25 mouse cellular contexts compared by ENCODE assay signal in genomic region chr5:31905808-31906207, GRCm38 (mm10).
DNase-seq lines count a peak whose midpoint lies in the region; ATAC-seq lines count a peak whose summit lies in the region.
"Had no signal": no experiment of that assay in that cellular context is flagged by ENCODE, and none has a peak within 500 bp of the region (broad histone marks: within the 10 kb centered on the region; RNA-seq: fewer than 3 reads in every experiment).

No protein-coding gene starts in this region.

- H3K9ac ChIP-seq in intestine, embryonic 14.5 days (ENCODE audit: low read length) = no peak overlapping the region
- H3K9ac ChIP-seq in intestine, embryonic 16.5 days (ENCODE audit: low read depth, low read length) = no peak overlapping the region
- no peak overlapping the region for H3K9ac ChIP-seq in lung, embryonic 16.5 days (ENCODE audit: low read length)
- H3K9ac ChIP-seq in embryonic facial prominence, embryonic 15.5 days = no peak overlapping the region
- H3K9ac ChIP-seq in stomach, embryonic 15.5 days = no peak overlapping the region
- H3K9ac ChIP-seq: forebrain, embryonic 15.5 days; hindbrain, embryonic 12.5 days; liver, embryonic 13.5 days; lung, embryonic 14.5 days had no signal

- no peak overlapping the region for H3K4me2 ChIP-seq in intestine, embryonic 14.5 days (ENCODE audit: low read length)
- H3K4me2 ChIP-seq in intestine, embryonic 16.5 days (ENCODE audit: low read depth, low read length) = no peak overlapping the region
- no peak overlapping the region for H3K4me2 ChIP-seq in lung, embryonic 16.5 days (ENCODE audit: low read depth, low read length)
- no peak overlapping the region for H3K4me2 ChIP-seq in embryonic facial prominence, embryonic 15.5 days (replicated peaks)
- no peak overlapping the region for H3K4me2 ChIP-seq in stomach, embryonic 15.5 days
- H3K4me2 ChIP-seq: forebrain, embryonic 15.5 days; heart, embryonic 11.5 days; hindbrain, embryonic 12.5 days; liver, embryonic 13.5 days; lung, embryonic 14.5 days; midbrain, embryonic 11.5 days had no signal

- peaks cover 10% of the 10 kb centered on the region; the same call in 1 of the 2 replicates for H3K4me1 ChIP-seq in intestine, embryonic 14.5 days (replicated peaks; ENCODE audit: control insufficient read depth, insufficient read depth, low read length)
- peaks cover 6% of the 10 kb centered on the region; the same call in 1 of the 2 replicates for H3K4me1 ChIP-seq in intestine, embryonic 16.5 days (ENCODE audit: control insufficient read depth, insufficient read depth, low read length)
- H3K4me1 ChIP-seq in lung, embryonic 16.5 days (replicated peaks; ENCODE audit: control insufficient read depth, insufficient read depth, low read length) = peaks cover 4% of the 10 kb centered on the region
- peaks cover 23% of the 10 kb centered on the region for H3K4me1 ChIP-seq in embryonic facial prominence, embryonic 15.5 days
- peaks cover 16% of the 10 kb centered on the region; the same call in 1 of the 2 replicates for H3K4me1 ChIP-seq in stomach, embryonic 15.5 days
- H3K4me1 ChIP-seq: forebrain, embryonic 10.5 days; forebrain, embryonic 15.5 days; hindbrain, embryonic 12.5 days; liver, embryonic 13.5 days had no signal

- DNase-seq in intestine, embryonic 14.5 days (ENCODE audit: low spot score) = no peak
- DNase-seq in lung, postnatal 4 days = no peak
- no peak for DNase-seq in gastrocnemius, postnatal 25 days
- DNase-seq: adrenal gland, adult 8-10 months; cerebellum, adult 2 months; cerebellum, postnatal 14 days; heart, postnatal 36 days; kidney, adult 9 months; liver, embryonic 13.5 days; lung, embryonic 14.5 days; right cerebral cortex, postnatal 25 days; thymus, adult 2 months; thymus, postnatal 36 days had no signal

- H3K4me3 ChIP-seq in intestine, embryonic 14.5 days (ENCODE audit: low read depth, low read length) = no peak overlapping the region
- H3K4me3 ChIP-seq in intestine, embryonic 16.5 days (ENCODE audit: low read length) = no peak overlapping the region
- H3K4me3 ChIP-seq in lung, embryonic 16.5 days (ENCODE audit: low read length) = no peak overlapping the region
- no peak overlapping the region for H3K4me3 ChIP-seq in embryonic facial prominence, embryonic 15.5 days (replicated peaks)
- H3K4me3 ChIP-seq in stomach, embryonic 15.5 days (replicated peaks) = no peak overlapping the region
- H3K4me3 ChIP-seq: forebrain, embryonic 10.5 days; forebrain, embryonic 15.5 days; hindbrain, embryonic 12.5 days; liver, embryonic 13.5 days had no signal

- no peak for ATAC-seq in intestine, embryonic 14.5 days (replicated peaks; ENCODE audit: low FRiP score, low TSS enrichment, low read depth)
- ATAC-seq in intestine, embryonic 16.5 days = no peak
- ATAC-seq in lung, embryonic 16.5 days (ENCODE audit: low read depth) = peak; percentile 81
- ATAC-seq in embryonic facial prominence, embryonic 15.5 days (ENCODE audit: insufficient number of reproducible peaks, low FRiP score, low TSS enrichment, low read depth) = peak; percentile 65; the same call in 1 of the 2 replicates
- ATAC-seq in stomach, embryonic 15.5 days (ENCODE audit: insufficient read depth, low FRiP score, low read depth) = no peak
- ATAC-seq: forebrain, embryonic 15.5 days; hindbrain, postnatal 0 days; intestine, postnatal 0 days; midbrain, embryonic 16.5 days had no signal

- 64% methylated on average over 7 of the region's 7 CpGs for WGBS in intestine, embryonic 14.5 days
- 68% methylated on average over 7 of the region's 7 CpGs for WGBS in intestine, embryonic 16.5 days
- WGBS in lung, embryonic 16.5 days = 58% methylated on average over 7 of the region's 7 CpGs
- WGBS in embryonic facial prominence, embryonic 15.5 days = 49% methylated on average over 7 of the region's 7 CpGs
- 65% methylated on average over 7 of the region's 7 CpGs for WGBS in stomach, embryonic 15.5 days

- H3K27ac ChIP-seq in intestine, embryonic 14.5 days (ENCODE audit: low read depth) = peak overlapping the region; percentile 33; the same call in 1 of the 2 replicates
- no peak overlapping the region for H3K27ac ChIP-seq in intestine, embryonic 16.5 days (ENCODE audit: low read length)
- peak overlapping the region; percentile 67; the same call in 1 of the 2 replicates for H3K27ac ChIP-seq in lung, embryonic 16.5 days (ENCODE audit: low read length)
- peak overlapping the region; percentile 85 for H3K27ac ChIP-seq in embryonic facial prominence, embryonic 15.5 days (replicated peaks)
- H3K27ac ChIP-seq in stomach, embryonic 15.5 days = peak overlapping the region; percentile 74
- H3K27ac ChIP-seq: forebrain, embryonic 10.5 days; forebrain, embryonic 15.5 days; hindbrain, embryonic 12.5 days; hindbrain, postnatal 0 days; liver, embryonic 13.5 days had no signal

- H3K36me3 ChIP-seq in intestine, embryonic 14.5 days (ENCODE audit: control insufficient read depth, insufficient read depth, low read length) = no peaks in the 10 kb centered on the region
- no peaks in the 10 kb centered on the region for H3K36me3 ChIP-seq in intestine, embryonic 16.5 days (ENCODE audit: control insufficient read depth, insufficient read depth, low read length)
- H3K36me3 ChIP-seq in lung, embryonic 16.5 days (ENCODE audit: control insufficient read depth, insufficient read depth, low read length) = no peaks in the 10 kb centered on the region
- no peaks in the 10 kb centered on the region for H3K36me3 ChIP-seq in embryonic facial prominence, embryonic 15.5 days
- H3K36me3 ChIP-seq in stomach, embryonic 15.5 days = no peaks in the 10 kb centered on the region
- H3K36me3 ChIP-seq: forebrain, embryonic 10.5 days; forebrain, embryonic 15.5 days; hindbrain, embryonic 12.5 days; liver, embryonic 13.5 days had no signal

- H3K27me3 ChIP-seq in intestine, embryonic 14.5 days (replicated peaks; ENCODE audit: control insufficient read depth, insufficient read depth, low read length) = no peaks in the 10 kb centered on the region
- no peaks in the 10 kb centered on the region for H3K27me3 ChIP-seq in intestine, embryonic 16.5 days (replicated peaks; ENCODE audit: control insufficient read depth, insufficient read depth, low read length)
- H3K27me3 ChIP-seq in lung, embryonic 16.5 days (ENCODE audit: control insufficient read depth, insufficient read depth, low read depth, low read length) = no peaks in the 10 kb centered on the region
- no peaks in the 10 kb centered on the region for H3K27me3 ChIP-seq in embryonic facial prominence, embryonic 15.5 days
- H3K27me3 ChIP-seq in stomach, embryonic 15.5 days (replicated peaks) = no peaks in the 10 kb centered on the region
- H3K27me3 ChIP-seq: forebrain, embryonic 15.5 days; hindbrain, embryonic 12.5 days; liver, embryonic 13.5 days had no signal

- no peaks in the 10 kb centered on the region for H3K9me3 ChIP-seq in intestine, embryonic 14.5 days (ENCODE audit: control insufficient read depth, low read length)
- H3K9me3 ChIP-seq in intestine, embryonic 16.5 days (ENCODE audit: control insufficient read depth, low read length) = no peaks in the 10 kb centered on the region
- H3K9me3 ChIP-seq in lung, embryonic 16.5 days (ENCODE audit: control insufficient read depth, low read length) = no peaks in the 10 kb centered on the region
- H3K9me3 ChIP-seq in embryonic facial prominence, embryonic 15.5 days (replicated peaks) = no peaks in the 10 kb centered on the region
- no peaks in the 10 kb centered on the region for H3K9me3 ChIP-seq in stomach, embryonic 15.5 days
- H3K9me3 ChIP-seq: forebrain, embryonic 10.5 days; forebrain, embryonic 15.5 days; hindbrain, embryonic 12.5 days; liver, embryonic 13.5 days had no signal

Comparison
In these comparisons a context has a peak if more than half of its experiments do, and no peak if none do; other contexts are left out.
1. ATAC-seq: peak in lung, embryonic 16.5 days (single experiment) and embryonic facial prominence, embryonic 15.5 days (single experiment); none in intestine, embryonic 14.5 days (single experiment), intestine, embryonic 16.5 days (single experiment) and stomach, embryonic 15.5 days (single experiment).